Mouse (Mus musculus): Measurements from ENCODE around the gene Cped1.

DNA sequence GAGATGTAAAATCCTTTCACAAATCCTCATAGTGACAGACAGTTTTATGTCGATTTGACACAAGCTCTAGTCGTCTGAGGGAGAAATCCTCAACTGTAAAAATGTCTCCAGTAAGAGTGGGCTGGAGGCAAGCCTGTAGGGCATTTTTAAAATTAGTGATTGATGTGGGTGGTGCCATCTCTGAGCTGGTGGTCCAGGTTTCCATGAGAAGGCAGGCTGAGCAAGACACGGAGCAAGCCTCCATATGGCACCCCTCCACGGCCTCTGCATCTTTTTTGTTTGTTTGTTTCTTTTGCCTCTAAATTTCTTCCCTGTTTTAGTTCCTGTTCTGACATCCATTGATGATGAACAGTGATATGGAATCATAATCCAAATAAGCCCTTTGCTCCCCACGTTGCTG, 26.8 kb downstream of the Cped1 start:
- no peak for TF ChIP-seq EP300 (IDR thresholded peaks at IDR 0.05; ENCODE audit: insufficient read depth, low read depth, low read length)
- no peak for TF ChIP-seq POLR2A (IDR thresholded peaks at IDR 0.05; ENCODE audit: insufficient read depth, low read depth, low read length)
- TF ChIP-seq CTCF (IDR thresholded peaks at IDR 0.05) = no peak

Data from heart, adult 2 months (tissue).